Mouse (Mus musculus): ENCODE measurements around the gene Inip.

Inip gene

DNA sequence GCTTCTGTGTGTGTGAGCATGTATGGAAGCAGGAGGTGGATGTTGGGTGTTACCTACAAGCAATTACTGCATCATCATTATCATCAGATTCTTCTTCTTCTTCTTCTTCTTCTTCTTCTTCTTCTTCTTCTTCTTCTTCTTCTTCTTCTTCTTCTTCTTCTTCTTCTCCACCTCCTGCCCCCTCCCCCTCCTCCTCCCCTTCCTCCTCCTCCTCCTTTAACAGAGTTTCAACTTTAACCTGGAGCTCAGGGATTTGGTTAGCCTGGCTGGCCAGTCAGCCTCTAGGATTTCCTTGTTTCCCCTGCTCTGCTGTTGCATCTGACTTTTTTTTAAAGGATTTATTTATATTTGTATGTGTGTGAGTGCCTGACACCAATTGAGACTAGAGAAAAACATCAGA is at the start of gene Inip:
Gene Inip, minus strand, starts transcription at position 101 of the 400 bp plus-strand sequence.
- DNase-seq = no peak

GRCm38 (mm10) chr4:59850181-59850580 is 48.8 kb upstream of the Inip start:
- peak; percentile 69 to 72 for DNase-seq

- no peak for DNase-seq
Measured at GRCm38 (mm10) chr4:59847447-59847846, 46.1 kb upstream of the Inip start.

GRCm38 (mm10) chr4:59845245-59845637 is 43.9 kb upstream of the Inip start:
- no peak for DNase-seq

GRCm38 (mm10) chr4:59844460-59845244 is 43.3 kb upstream of the Inip start:
- DNase-seq = no peak

DNA sequence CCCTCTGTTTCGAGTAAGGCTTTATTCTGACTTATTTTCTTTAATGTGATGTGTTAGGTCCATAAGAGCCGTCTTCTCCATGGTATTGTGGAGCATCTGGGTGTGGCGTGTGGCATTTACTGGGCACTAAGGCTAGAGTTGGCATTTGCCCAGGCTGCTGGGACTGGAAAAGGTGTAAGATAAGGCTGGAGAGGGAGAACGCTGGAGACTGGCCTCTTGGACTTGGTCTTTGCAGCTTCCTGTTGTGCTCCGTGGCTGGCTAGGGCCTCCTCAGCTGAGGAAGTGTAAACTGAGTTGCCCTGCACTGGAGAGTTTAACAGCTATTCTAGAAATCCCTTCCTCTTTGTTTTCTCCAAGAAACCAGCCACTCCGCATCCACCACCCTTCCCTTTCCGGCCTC is 36.3 kb upstream of the Inip start:
- DNase-seq = peak; percentile 53 to 64

GRCm38 (mm10) chr4:59832810-59833209 is 31.4 kb upstream of the Inip start:
- no peak for DNase-seq

DNA sequence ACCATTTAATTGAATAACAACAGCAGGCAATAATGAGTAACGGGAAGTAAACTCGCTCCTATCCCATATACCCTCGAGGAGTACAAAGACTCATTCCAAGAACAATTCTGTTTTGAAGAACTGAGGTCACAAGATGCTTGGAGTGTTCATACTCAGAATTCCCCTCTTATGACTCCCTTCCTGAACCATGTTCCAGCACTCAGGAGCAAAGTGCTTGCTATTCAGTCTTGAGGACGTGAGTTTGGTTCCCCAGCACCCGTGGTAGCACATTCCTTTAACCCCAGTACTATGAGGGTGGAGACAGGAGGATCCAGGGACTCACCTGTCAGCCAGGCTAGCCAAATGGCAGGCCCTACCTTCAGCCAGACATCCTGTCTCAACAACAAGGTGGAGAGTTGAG is 29.6 kb upstream of the Inip start:
- DNase-seq = peak; percentile 67 to 72

DNA sequence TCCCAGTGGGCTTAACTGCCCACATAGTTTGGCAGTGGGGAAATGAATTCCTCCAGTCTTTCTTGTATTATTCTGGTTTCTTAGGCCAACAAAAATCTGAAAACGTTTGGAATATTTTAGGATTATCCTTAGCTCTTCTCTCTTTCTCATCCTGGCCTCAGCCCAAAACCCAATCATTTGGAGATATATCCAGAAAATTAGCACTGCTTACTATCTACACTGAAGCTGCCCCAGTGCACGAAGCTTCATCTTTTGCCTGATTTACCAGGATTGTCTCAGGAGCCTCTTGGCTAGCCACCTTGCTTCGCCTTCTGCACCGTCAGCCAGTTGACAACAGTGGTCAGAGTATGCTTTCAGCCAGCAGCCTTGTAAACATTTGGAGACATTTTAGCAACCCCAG is 27.7 kb upstream of the Inip start:
- no peak for DNase-seq

DNA sequence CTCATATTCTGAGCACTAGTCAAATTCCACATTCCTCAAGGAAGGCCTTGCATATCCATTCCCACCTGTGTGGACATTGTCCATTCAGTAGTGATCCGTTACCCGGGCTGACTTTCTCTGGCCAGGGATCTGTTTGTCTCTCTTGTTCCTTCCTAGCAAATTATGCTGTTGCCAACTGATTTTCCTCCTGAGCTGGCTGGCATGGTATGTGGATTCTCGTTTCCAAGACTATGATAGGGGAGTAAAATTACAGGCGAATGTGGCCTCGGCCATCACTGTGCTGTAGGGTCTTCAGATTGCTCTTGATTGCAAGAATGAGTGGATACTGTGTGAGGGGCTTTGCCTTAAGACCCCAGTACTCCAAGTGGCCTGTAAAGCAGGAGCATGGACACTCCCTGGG is 25.0 kb upstream of the Inip start:
- DNase-seq = no peak

DNA sequence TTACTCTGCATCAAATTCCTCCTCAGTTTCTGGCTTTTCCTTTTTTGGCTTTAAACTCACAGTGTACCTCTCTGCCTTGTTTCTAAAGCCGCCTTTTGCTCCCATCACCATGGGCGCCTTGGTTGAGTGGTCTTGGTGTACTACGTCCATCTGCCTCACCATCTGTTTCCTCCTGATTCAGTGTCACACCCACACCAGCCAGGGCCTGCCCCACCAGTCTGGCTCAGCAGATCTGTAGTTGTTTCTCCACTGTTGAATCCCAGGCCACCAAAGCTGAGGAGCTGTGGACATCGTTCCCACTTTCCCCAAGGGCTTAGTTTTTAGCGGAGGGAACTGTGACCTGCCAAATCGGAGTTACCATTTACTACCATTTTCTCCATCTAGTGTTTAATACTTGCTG is 24.2 kb upstream of the Inip start:
- no peak for DNase-seq

DNA sequence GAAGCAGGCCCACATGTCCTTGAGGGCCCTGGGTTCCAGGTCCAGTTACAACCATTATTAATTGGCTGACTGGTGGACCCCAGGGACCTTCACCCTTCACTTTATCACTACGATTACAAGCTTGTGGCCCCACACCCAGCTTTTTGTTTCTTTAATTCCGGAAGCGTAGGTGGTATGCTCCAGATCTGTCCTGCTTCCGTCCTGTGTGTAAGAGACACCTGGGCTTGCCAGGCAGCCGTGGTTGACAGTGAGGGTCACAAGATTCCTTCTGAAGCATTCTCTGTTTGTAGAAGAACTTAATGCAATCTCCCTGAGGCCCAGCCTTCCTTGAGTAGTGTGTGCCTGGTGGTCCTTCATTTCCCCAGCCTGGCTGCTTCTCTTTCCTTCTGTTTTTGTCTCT is 23.5 kb upstream of the Inip start:
- no peak for DNase-seq

DNA sequence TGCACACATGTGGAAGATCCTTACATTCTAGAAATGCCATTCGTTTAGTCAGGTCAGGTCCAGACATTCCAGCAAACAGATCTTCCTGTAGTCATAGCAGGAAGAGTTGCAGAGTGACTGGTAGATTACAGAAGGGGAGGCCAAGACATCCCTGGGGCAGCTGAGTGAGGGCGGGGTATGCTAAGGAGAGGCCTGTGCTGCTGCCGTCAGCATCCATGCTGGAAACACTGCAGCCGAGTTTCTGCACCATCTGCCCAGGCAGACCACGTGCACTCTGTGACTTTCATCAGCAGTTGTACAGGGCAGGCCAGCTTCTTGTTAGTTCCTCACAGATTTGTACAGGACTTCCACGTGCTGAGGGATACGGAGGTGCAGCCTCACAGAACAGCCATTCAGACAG is 22.1 kb upstream of the Inip start:
- peak; percentile 32 to 38 for DNase-seq

DNA sequence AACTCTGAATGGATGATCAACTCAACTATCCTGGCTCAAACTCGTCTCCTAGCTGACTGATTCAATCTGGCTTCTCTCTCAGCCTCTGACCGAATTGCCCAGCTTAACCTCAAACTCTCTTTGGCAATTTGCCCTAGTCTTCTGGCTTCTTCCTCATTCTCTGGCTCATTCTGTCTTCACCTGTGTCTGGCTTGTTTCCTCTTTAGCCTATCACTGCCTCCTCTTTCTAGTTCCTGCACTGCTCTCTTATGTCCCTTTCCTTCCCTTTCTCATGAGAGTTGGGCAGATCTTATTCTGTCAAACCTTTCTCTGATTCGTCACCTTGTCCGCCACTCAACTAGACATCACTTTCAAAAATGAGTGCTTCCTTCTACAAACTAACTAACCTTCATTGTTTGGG is 20.7 kb upstream of the Inip start:
- DNase-seq = peak in 1 of 2 experiments; percentile 29

DNA sequence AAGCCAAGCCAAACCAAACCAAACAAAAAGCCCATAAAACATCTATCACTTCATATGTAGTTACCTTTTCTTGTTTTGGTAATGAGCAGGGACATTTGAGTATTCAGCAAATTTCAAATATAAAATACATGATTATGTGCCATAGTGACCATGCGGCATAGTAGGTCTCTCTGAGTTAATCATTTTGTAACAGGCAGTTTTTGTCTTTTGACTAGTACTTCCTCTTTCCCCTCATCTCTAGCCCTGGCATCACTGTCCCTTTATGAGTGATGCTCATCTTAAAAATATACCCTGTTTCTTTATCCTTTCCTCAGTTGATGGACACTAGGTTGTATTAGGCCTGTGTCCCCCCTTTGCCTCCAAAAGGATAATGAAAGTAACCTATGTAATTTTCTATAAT is 20.1 kb upstream of the Inip start:
- no peak for DNase-seq

GRCm38 (mm10) chr4:59819477-59820022 is 18.2 kb upstream of the Inip start:
- DNase-seq = peak; percentile 70 to 78

GRCm38 (mm10) chr4:59819054-59819472 is 17.7 kb upstream of the Inip start:
- no peak for DNase-seq

- DNase-seq = peak in 1 of 2 experiments; percentile 17
Measured at GRCm38 (mm10) chr4:59818498-59818897, 17.1 kb upstream of the Inip start.

- no peak for DNase-seq
Measured at GRCm38 (mm10) chr4:59817790-59818189, 16.4 kb upstream of the Inip start.

DNA sequence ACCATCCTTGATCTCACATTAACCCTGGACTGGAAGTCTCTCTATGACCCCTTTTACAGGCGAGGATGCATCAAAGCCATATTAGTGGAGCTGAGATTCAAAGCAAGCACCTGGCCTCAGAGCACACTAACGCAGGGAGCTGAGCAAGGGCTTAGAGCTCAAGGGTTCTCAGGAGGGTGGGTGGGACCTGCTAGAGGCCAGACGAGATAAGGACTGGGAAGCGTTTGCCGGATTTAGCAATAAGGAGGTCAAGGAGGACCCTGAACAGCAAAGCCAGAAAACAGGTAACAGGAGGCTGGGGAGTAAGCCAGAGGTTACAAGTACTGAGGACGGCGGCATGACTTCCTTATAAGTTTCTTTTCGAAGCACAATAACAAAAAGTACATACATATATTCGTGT is 15.1 kb upstream of the Inip start:
- peak; percentile 83 to 87 for DNase-seq

GRCm38 (mm10) chr4:59816016-59816415 is 14.6 kb upstream of the Inip start:
- DNase-seq = peak; percentile 35 to 60

- peak; percentile 90 to 94 for DNase-seq
Measured at GRCm38 (mm10) chr4:59815121-59815810, 13.9 kb upstream of the Inip start.

- DNase-seq = peak in 1 of 2 experiments; percentile 27
Measured at GRCm38 (mm10) chr4:59814094-59814493, 12.7 kb upstream of the Inip start.

DNA sequence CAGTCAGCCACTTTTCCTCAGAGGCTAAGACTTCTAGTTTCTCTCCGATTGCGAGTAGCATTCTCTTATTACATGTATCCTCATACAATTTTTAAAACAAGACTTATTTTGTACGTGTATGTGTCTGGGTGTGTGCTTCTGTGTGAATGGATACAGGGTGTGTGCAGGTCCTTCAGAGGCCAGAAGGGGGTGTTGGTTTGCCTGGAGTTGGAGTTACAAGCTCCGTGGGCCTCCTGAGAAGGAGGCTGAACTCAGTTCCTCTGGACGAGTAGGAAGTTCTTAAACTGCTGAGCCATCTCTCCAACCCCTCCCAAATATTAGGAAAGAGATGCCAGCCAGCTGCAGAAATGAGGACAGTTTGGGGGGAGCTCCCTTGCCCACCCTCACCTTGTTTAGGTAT is 7.0 kb upstream of the Inip start:
- peak; percentile 41 to 46 for DNase-seq

All from lung, adult 18-20 months (tissue).